Mouse (Mus musculus) brain, embryonic 14.5 days (tissue): ENCODE data around the gene Mcf2l.

ENCODE experiments used
- CTCF ChIP-seq: fragments of 200-500 bp; IDR thresholded peaks from 2 replicates; pipeline ENCODE4 v1.5.1; 2012; ENCODE audit warnings: inconsistent platforms, mild to moderate bottlenecking, moderate library complexity, borderline replicate concordance; ENCODE audit not compliant: insufficient read depth, insufficient read length; ENCODE audit errors: extremely low read depth
- POLR2A ChIP-seq: fragments of 200-500 bp; IDR thresholded peaks from 2 replicates; pipeline ENCODE4 v1.6.1; 2012; ENCODE audit warnings: mild to moderate bottlenecking, inconsistent platforms, borderline replicate concordance; ENCODE audit not compliant: poor library complexity, insufficient read depth, insufficient read length, severe bottlenecking; ENCODE audit errors: extremely low read depth

DNA sequence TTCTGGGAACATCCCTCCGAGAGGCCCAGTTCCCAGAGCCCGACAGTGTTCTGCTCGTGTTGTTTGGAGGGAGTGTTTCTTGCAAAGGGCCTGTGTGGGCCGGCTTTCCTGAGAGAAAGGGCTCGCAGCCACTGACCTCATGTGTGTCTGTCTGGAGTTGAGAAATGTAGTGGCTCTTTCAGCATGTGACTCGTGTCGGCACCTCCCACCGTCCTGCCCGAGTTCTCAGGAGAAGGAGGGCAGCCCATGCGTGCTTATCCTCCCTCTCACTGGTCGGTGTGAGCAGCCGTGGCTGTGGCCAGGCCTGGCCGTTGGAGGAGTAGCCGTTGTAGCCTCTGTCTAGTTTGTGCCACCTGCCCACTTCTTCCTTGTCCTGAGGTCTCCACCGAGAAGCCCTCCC is 17.6 kb upstream of the Mcf2l start:
- no peak for TF ChIP-seq CTCF
- no peak for TF ChIP-seq POLR2A
